Mouse (Mus musculus): ENCODE measurements around the gene Plcl1. TPM values are rescaled to one million over a fixed set of nuclear protein-coding genes. Genes with fewer than 3 reads are reported as not detected.

The Plcl1 gene
- total and polyA plus RNA-seq, 3 experiments, result not detected

DNA sequence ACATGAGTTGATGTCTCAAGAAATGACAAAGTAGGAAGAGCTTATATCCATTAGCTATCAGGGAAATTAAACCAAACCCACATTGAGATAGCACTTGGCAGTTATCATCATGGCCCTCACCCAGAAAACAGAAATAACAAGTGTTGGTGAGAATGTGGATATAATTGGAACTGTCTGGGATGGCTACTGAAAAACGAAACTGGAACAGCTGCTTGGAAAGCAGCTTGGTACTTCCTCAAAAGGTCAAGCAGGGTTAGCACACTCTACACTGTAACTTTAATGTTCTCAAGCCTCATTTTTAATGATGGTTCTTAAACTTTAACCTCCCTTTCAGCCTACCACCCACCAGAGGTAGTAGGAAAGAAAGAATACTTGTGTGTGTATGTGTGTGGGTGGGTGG lies 361.0 kb downstream of the Plcl1 start:
- Histone ChIP-seq H3K4me3 (ENCODE audit: control insufficient read depth in 1 of 2, insufficient read depth in 1 of 2, low read depth in 2 of 2, low read length in 2 of 2) (no peak overlapping the region), H3K79me2 (ENCODE audit: control insufficient read depth, insufficient read depth, low read length, poor library complexity) (no peaks in the 10 kb centered on the region), H3K9me3 (replicated peaks; ENCODE audit: insufficient read depth, low read length) (no peaks in the 10 kb centered on the region), H3K4me1 (ENCODE audit: control insufficient read depth in 1 of 2, insufficient read depth in 2 of 2, low read length in 2 of 2) (no peaks in the 10 kb centered on the region), H3K36me3 (ENCODE audit: control insufficient read depth in 1 of 2, insufficient read depth in 2 of 2, low read length in 2 of 2) (no peaks in the 10 kb centered on the region), H3K9ac (ENCODE audit: control insufficient read depth, low read depth, low read length, poor library complexity, severe bottlenecking) (no peak overlapping the region), H3K27me3 (ENCODE audit: control insufficient read depth in 1 of 2, insufficient read depth in 2 of 2, low read length in 2 of 2) (no peaks in the 10 kb centered on the region), H3K27ac (ENCODE audit: control insufficient read depth, low read depth, low read length) (no peak overlapping the region)
- no peak for DNase-seq (ENCODE audit: low read depth, low spot score)
- TF ChIP-seq HCFC1 (IDR thresholded peaks at IDR 0.05; ENCODE audit: low read depth, low read length) (no peak), MXI1 (IDR thresholded peaks at IDR 0.05; ENCODE audit: low read depth, low read length) (no peak), TAL1 (IDR thresholded peaks at IDR 0.05; ENCODE audit: low read length) (no peak), TBP (IDR thresholded peaks at IDR 0.05; ENCODE audit: low read depth, low read length) (no peak), ZKSCAN1 (IDR thresholded peaks at IDR 0.05; ENCODE audit: low read depth, low read length) (no peak), TCF12 (IDR thresholded peaks at IDR 0.05; ENCODE audit: low read depth, low read length) (no peak), UBTF (IDR thresholded peaks at IDR 0.05; ENCODE audit: borderline replicate concordance, insufficient read depth, low read depth, low read length) (no peak), CHD2 (IDR thresholded peaks at IDR 0.05; ENCODE audit: low read length) (no peak), MYC (IDR thresholded peaks at IDR 0.05; ENCODE audit: low read depth, low read length) (no peak), SMC3 (IDR thresholded peaks at IDR 0.05; ENCODE audit: low read depth, low read length) (no peak), NRF1 (IDR thresholded peaks at IDR 0.05; ENCODE audit: insufficient read depth, low read depth, low read length, poor library complexity, severe bottlenecking) (no peak), USF1 (IDR thresholded peaks at IDR 0.05; ENCODE audit: low read depth, low read length) (no peak), BHLHE40 (IDR thresholded peaks at IDR 0.05; ENCODE audit: borderline replicate concordance, low read depth, low read length) (no peak), MEF2A (IDR thresholded peaks at IDR 0.05; ENCODE audit: extremely low read depth, insufficient replicate concordance, low read depth, low read length, poor library complexity, severe bottlenecking) (no peak), POLR2A (IDR thresholded peaks at IDR 0.05; ENCODE audit: control insufficient read depth in 1 of 2, insufficient read depth in 1 of 2, low read depth in 1 of 2, low read length in 2 of 2, poor library complexity in 1 of 2) (no peak), GATA1 (IDR thresholded peaks at IDR 0.05; ENCODE audit: low read depth, low read length) (no peak), ZNF384 (IDR thresholded peaks at IDR 0.05; ENCODE audit: low read depth, low read length) (no peak), MAFK (IDR thresholded peaks at IDR 0.05; ENCODE audit: borderline replicate concordance, low read depth, low read length) (no peak), USF2 (IDR thresholded peaks at IDR 0.05; ENCODE audit: borderline replicate concordance in 1 of 2, insufficient read depth in 1 of 2, low read depth in 1 of 2, low read length in 2 of 2) (no peak)

DNA sequence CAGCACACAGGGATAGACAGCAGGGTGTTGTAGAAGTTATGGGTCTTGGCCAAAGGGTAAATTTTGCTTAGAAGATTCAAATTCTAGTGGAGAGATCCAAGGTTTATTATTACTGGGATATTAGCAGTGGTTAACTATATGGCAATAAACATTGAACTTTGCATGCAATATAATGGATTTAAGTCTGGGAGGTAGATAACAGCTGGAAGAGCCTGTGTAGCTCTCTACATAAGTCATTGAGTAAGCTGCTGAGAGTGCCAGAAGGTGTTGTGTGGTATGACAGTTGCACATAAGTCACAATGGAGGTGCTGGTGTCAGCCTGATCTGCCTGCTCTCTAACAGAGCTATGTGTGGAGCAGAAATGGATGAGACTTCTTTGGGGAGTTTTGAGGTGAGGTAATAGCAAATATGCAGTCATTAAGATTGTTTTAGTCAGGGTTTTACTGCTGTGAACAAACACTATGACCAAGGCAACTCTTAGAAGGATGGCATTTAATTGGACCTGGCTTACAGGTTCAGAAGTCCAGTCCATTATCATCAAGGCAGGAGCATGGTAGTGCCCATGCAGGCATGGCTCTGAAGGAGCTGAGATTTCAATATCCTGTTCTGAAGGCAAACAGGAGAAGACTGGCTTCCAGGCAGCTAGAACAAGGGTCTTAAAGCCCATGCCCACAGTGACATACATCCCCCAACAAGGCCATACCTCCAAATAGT lies 364.5 kb downstream of the Plcl1 start:
- H3K36me3 ChIP-seq (ENCODE audit: control insufficient read depth in 1 of 2, insufficient read depth in 2 of 2, low read length in 2 of 2), result no peaks in the 10 kb centered on the region
- no peaks in the 10 kb centered on the region for H3K27me3 ChIP-seq (ENCODE audit: control insufficient read depth in 1 of 2, insufficient read depth in 2 of 2, low read length in 2 of 2)
- H3K4me3 ChIP-seq (ENCODE audit: control insufficient read depth in 1 of 2, insufficient read depth in 1 of 2, low read depth in 2 of 2, low read length in 2 of 2), result no peak overlapping the region
- DNase-seq (ENCODE audit: low read depth, low spot score), result no peak
- no peaks in the 10 kb centered on the region for H3K79me2 ChIP-seq (ENCODE audit: control insufficient read depth, insufficient read depth, low read length, poor library complexity)
- no peak overlapping the region for H3K9ac ChIP-seq (ENCODE audit: control insufficient read depth, low read depth, low read length, poor library complexity, severe bottlenecking)
- no peaks in the 10 kb centered on the region for H3K9me3 ChIP-seq (replicated peaks; ENCODE audit: insufficient read depth, low read length)
- H3K4me1 ChIP-seq (ENCODE audit: control insufficient read depth in 1 of 2, insufficient read depth in 2 of 2, low read length in 2 of 2), result no peaks in the 10 kb centered on the region
- no peak for TF ChIP-seq ETS1 (IDR thresholded peaks at IDR 0.05; ENCODE audit: low read depth, low read length)
- TF ChIP-seq MEF2A (IDR thresholded peaks at IDR 0.05; ENCODE audit: extremely low read depth, insufficient replicate concordance, low read depth, low read length, poor library complexity, severe bottlenecking), result no peak
- TF ChIP-seq EP300 (IDR thresholded peaks at IDR 0.05; ENCODE audit: low read depth in 1 of 2, low read length in 2 of 2), result no peak
- no peak for TF ChIP-seq USF1 (IDR thresholded peaks at IDR 0.05; ENCODE audit: low read depth, low read length)
- TF ChIP-seq UBTF (IDR thresholded peaks at IDR 0.05; ENCODE audit: borderline replicate concordance, insufficient read depth, low read depth, low read length), result no peak
- no peak for TF ChIP-seq TBP (IDR thresholded peaks at IDR 0.05; ENCODE audit: low read depth, low read length)
- no peak for TF ChIP-seq USF2 (IDR thresholded peaks at IDR 0.05; ENCODE audit: borderline replicate concordance in 1 of 2, insufficient read depth in 1 of 2, low read depth in 1 of 2, low read length in 2 of 2)
- H3K27ac ChIP-seq (ENCODE audit: control insufficient read depth, low read depth, low read length), result no peak overlapping the region

Data from MEL (cell line).